Mouse (Mus musculus): ENCODE results near the gene Aldh1b1.

Aldh1b1 gene

GRCm38 (mm10) chr4:45788446-45789081, 10.3 kb upstream of the Aldh1b1 start:
- no peaks in the 10 kb centered on the region for H3K4me1 ChIP-seq (replicated peaks; ENCODE audit: low read depth, low read length)
- no peak overlapping the region for H3K4me3 ChIP-seq (replicated peaks; ENCODE audit: low read length)
- TF ChIP-seq CTCF (conservative IDR thresholded peaks at IDR 0.05; ENCODE audit: low read length) (no peak), NANOG (IDR thresholded peaks at IDR 0.05; ENCODE audit: borderline replicate concordance, low read length) (no peak), POU5F1 (IDR thresholded peaks at IDR 0.05; ENCODE audit: borderline replicate concordance, low read length) (no peak)
- no peaks in the 10 kb centered on the region for H3K36me3 ChIP-seq (ENCODE audit: insufficient read depth, low read length)
- peaks cover 11% of the 10 kb centered on the region; the same call in 1 of the 2 replicates for H3K27me3 ChIP-seq (ENCODE audit: insufficient read depth, low read length)
- H3K9me3 ChIP-seq (ENCODE audit: low read length): peaks cover 7% of the 10 kb centered on the region; the same call in 1 of the 2 replicates

GRCm38 (mm10) chr4:45789263-45789958, 9.4 kb upstream of the Aldh1b1 start:
- H3K27me3 ChIP-seq (ENCODE audit: insufficient read depth, low read length): peaks cover 11% of the 10 kb centered on the region; the same call in 1 of the 2 replicates
- no peaks in the 10 kb centered on the region for H3K36me3 ChIP-seq (ENCODE audit: insufficient read depth, low read length)
- H3K9me3 ChIP-seq (ENCODE audit: low read length): peaks cover 7% of the 10 kb centered on the region; the same call in 1 of the 2 replicates
- H3K4me1 ChIP-seq (replicated peaks; ENCODE audit: low read depth, low read length): peaks cover 3% of the 10 kb centered on the region; the same call in 1 of the 2 replicates
- TF ChIP-seq CTCF (conservative IDR thresholded peaks at IDR 0.05; ENCODE audit: low read length) (no peak), POU5F1 (IDR thresholded peaks at IDR 0.05; ENCODE audit: borderline replicate concordance, low read length) (no peak), NANOG (IDR thresholded peaks at IDR 0.05; ENCODE audit: borderline replicate concordance, low read length) (no peak)
- H3K4me3 ChIP-seq (replicated peaks; ENCODE audit: low read length): no peak overlapping the region

GRCm38 (mm10) chr4:45790018-45790417, 8.8 kb upstream of the Aldh1b1 start:
- peaks cover 7% of the 10 kb centered on the region; the same call in 1 of the 2 replicates for H3K9me3 ChIP-seq (ENCODE audit: low read length)
- no peaks in the 10 kb centered on the region for H3K36me3 ChIP-seq (ENCODE audit: insufficient read depth, low read length)
- no peak overlapping the region for H3K4me3 ChIP-seq (replicated peaks; ENCODE audit: low read length)
- peaks cover 11% of the 10 kb centered on the region; the same call in 1 of the 2 replicates for H3K27me3 ChIP-seq (ENCODE audit: insufficient read depth, low read length)
- TF ChIP-seq POU5F1 (IDR thresholded peaks at IDR 0.05; ENCODE audit: borderline replicate concordance, low read length) (no peak), NANOG (IDR thresholded peaks at IDR 0.05; ENCODE audit: borderline replicate concordance, low read length) (no peak), CTCF (conservative IDR thresholded peaks at IDR 0.05; ENCODE audit: low read length) (no peak)
- peaks cover 8% of the 10 kb centered on the region; the same call in 1 of the 2 replicates for H3K4me1 ChIP-seq (replicated peaks; ENCODE audit: low read depth, low read length)

GRCm38 (mm10) chr4:45795191-45795811, 3.5 kb upstream of the Aldh1b1 start:
- peaks cover 32% of the 10 kb centered on the region for H3K4me1 ChIP-seq (replicated peaks; ENCODE audit: low read depth, low read length)
- no peaks in the 10 kb centered on the region for H3K36me3 ChIP-seq (ENCODE audit: insufficient read depth, low read length)
- TF ChIP-seq CTCF (conservative IDR thresholded peaks at IDR 0.05; ENCODE audit: low read length): no peak
- no peak for TF ChIP-seq POU5F1 (IDR thresholded peaks at IDR 0.05; ENCODE audit: borderline replicate concordance, low read length)
- no peak for TF ChIP-seq NANOG (IDR thresholded peaks at IDR 0.05; ENCODE audit: borderline replicate concordance, low read length)

GRCm38 (mm10) chr4:45796760-45797159, 2.1 kb upstream of the Aldh1b1 start:
- Histone ChIP-seq H3K9me3 (ENCODE audit: low read length) (no peaks in the 10 kb centered on the region), H3K4me1 (replicated peaks; ENCODE audit: low read depth, low read length) (peaks cover 46% of the 10 kb centered on the region), H3K36me3 (ENCODE audit: insufficient read depth, low read length) (no peaks in the 10 kb centered on the region), H3K27me3 (ENCODE audit: insufficient read depth, low read length) (peaks cover 17% of the 10 kb centered on the region), H3K4me3 (replicated peaks; ENCODE audit: low read length) (no peak overlapping the region)
- TF ChIP-seq POU5F1 (IDR thresholded peaks at IDR 0.05; ENCODE audit: borderline replicate concordance, low read length) (no peak), CTCF (conservative IDR thresholded peaks at IDR 0.05; ENCODE audit: low read length) (no peak), NANOG (IDR thresholded peaks at IDR 0.05; ENCODE audit: borderline replicate concordance, low read length) (no peak)

More at GRCm38 (mm10) chr4:45795191-45795811, 3.5 kb upstream of the Aldh1b1 start:
- Histone ChIP-seq H3K27me3 (ENCODE audit: insufficient read depth, low read length) (peaks cover 17% of the 10 kb centered on the region), H3K4me3 (replicated peaks; ENCODE audit: low read length) (peak overlapping the region; percentile 35; the same call in 1 of the 2 replicates), H3K9me3 (ENCODE audit: low read length) (no peaks in the 10 kb centered on the region)

GRCm38 (mm10) chr4:45799956-45800537, 1.2 kb downstream of the Aldh1b1 start:
- peaks cover 14% of the 10 kb centered on the region for H3K27me3 ChIP-seq (ENCODE audit: insufficient read depth, low read length)
- TF ChIP-seq NANOG (IDR thresholded peaks at IDR 0.05; ENCODE audit: borderline replicate concordance, low read length) (no peak), CTCF (conservative IDR thresholded peaks at IDR 0.05; ENCODE audit: low read length) (no peak), POU5F1 (IDR thresholded peaks at IDR 0.05; ENCODE audit: borderline replicate concordance, low read length) (no peak)
- peaks cover 17% of the 10 kb centered on the region for H3K36me3 ChIP-seq (ENCODE audit: insufficient read depth, low read length)
- H3K4me3 ChIP-seq (replicated peaks; ENCODE audit: low read length): no peak overlapping the region
- H3K4me1 ChIP-seq (replicated peaks; ENCODE audit: low read depth, low read length): peaks cover 58% of the 10 kb centered on the region
- no peaks in the 10 kb centered on the region for H3K9me3 ChIP-seq (ENCODE audit: low read length)

GRCm38 (mm10) chr4:45802900-45803299, 4.1 kb downstream of the Aldh1b1 start:
- H3K9me3 ChIP-seq (ENCODE audit: low read length): no peaks in the 10 kb centered on the region
- peaks cover 69% of the 10 kb centered on the region for H3K4me1 ChIP-seq (replicated peaks; ENCODE audit: low read depth, low read length)
- H3K4me3 ChIP-seq (replicated peaks; ENCODE audit: low read length): no peak overlapping the region
- H3K36me3 ChIP-seq (ENCODE audit: insufficient read depth, low read length): peaks cover 17% of the 10 kb centered on the region
- 0 out of 2 replicates have a peak, but pooled peaks cover 8% of the 10 kb centered on the region for H3K27me3 ChIP-seq (ENCODE audit: insufficient read depth, low read length)
- TF ChIP-seq POU5F1 (IDR thresholded peaks at IDR 0.05; ENCODE audit: borderline replicate concordance, low read length): no peak

- no peak for TF ChIP-seq POU5F1 (IDR thresholded peaks at IDR 0.05; ENCODE audit: borderline replicate concordance, low read length)
- TF ChIP-seq CTCF (conservative IDR thresholded peaks at IDR 0.05; ENCODE audit: low read length): no peak
- TF ChIP-seq NANOG (IDR thresholded peaks at IDR 0.05; ENCODE audit: borderline replicate concordance, low read length): no peak
- Histone ChIP-seq H3K4me1 (replicated peaks; ENCODE audit: low read depth, low read length) (peaks cover 75% of the 10 kb centered on the region), H3K4me3 (replicated peaks; ENCODE audit: low read length) (no peak overlapping the region), H3K9me3 (ENCODE audit: low read length) (no peaks in the 10 kb centered on the region), H3K36me3 (ENCODE audit: insufficient read depth, low read length) (peaks cover 12% of the 10 kb centered on the region), H3K27me3 (ENCODE audit: insufficient read depth, low read length) (0 out of 2 replicates have a peak, but pooled peaks cover 3% of the 10 kb centered on the region)
Observed at GRCm38 (mm10) chr4:45808034-45808433, 9.2 kb downstream of the Aldh1b1 start.

Data from E14TG2a.4 (cell line).